8 mouse cellular contexts compared by ENCODE assay signal in genomic region chr13:94358401-94359265, GRCm38 (mm10). TPM values are rescaled to one million over a fixed set of nuclear protein-coding genes. Genes with fewer than 3 reads are reported as not detected.
A peak's percentile ranks its signal among the peaks of the same experiment; 100 is the strongest.
DNase-seq lines count a peak whose midpoint lies in the region; ATAC-seq lines count a peak whose summit lies in the region.

Ap3b1 (plus strand) TSS chr13:94358960.

- H3K9ac ChIP-seq in hindbrain, embryonic 11.5 days (ENCODE audit: low read depth, low read length), result peak within 1 kb of the TSS; percentile 81

- H3K9me3 ChIP-seq in hindbrain, embryonic 11.5 days (ENCODE audit: control insufficient read depth, low read length), result no peaks in the 10 kb centered on the region

- H3K27ac ChIP-seq in hindbrain, embryonic 11.5 days (ENCODE audit: low read depth, low read length), result peak within 1 kb of the TSS; percentile 62

- no peaks in the 10 kb centered on the region for H3K4me1 ChIP-seq in hindbrain, embryonic 11.5 days (replicated peaks; ENCODE audit: control insufficient read depth, insufficient read depth, low read length)

- peak within 1 kb of the TSS; percentile 83 for H3K4me2 ChIP-seq in hindbrain, embryonic 11.5 days (replicated peaks; ENCODE audit: low read depth, low read length)

- H3K4me3 ChIP-seq in hindbrain, embryonic 11.5 days (ENCODE audit: low read depth, low read length), result peak within 1 kb of the TSS; percentile 87

- WGBS in hindbrain, embryonic 11.5 days, result under 1% methylated on average over 75 of the region's 79 CpGs

- peak; percentile 91 for DNase-seq in NIH3T3 (ENCODE audit: low read depth)
- peak; percentile 85 for DNase-seq in cerebellum, adult 9-11 months
- DNase-seq in frontal cortex, adult 2 months (ENCODE audit: extremely low spot score in 1 of 2, low spot score in 1 of 2), result peak; percentile 66 to 89
- peak; percentile 94 for DNase-seq in hindbrain, embryonic 11.5 days (ENCODE audit: low spot score)
- peak; percentile 84 to 90 for DNase-seq in layer of hippocampus, postnatal 25 days (ENCODE audit: extremely low spot score in 1 of 2, low spot score in 1 of 2)
- DNase-seq in lung, postnatal 25 days (ENCODE audit: low spot score), result peak; percentile 90
- DNase-seq in retina, embryonic 14.5 days (ENCODE audit: low spot score), result peak; percentile 93
- peak; percentile 95 for DNase-seq in thymus, postnatal 4 days

- no peaks in the 10 kb centered on the region for H3K36me3 ChIP-seq in hindbrain, embryonic 11.5 days (ENCODE audit: control insufficient read depth, insufficient read depth, low read length)

- ATAC-seq in hindbrain, embryonic 11.5 days (ENCODE audit: low FRiP score), result peak; percentile 96

- no peaks in the 10 kb centered on the region for H3K27me3 ChIP-seq in hindbrain, embryonic 11.5 days (ENCODE audit: control insufficient read depth, insufficient read depth, low read length)

RNA-seq across cellular contexts. Expression of gene Ap3b1, which starts in this region (rescaled TPM):
- polyA plus RNA-seq in frontal cortex, adult 2 months (2012; rRNA removed), result 44.7 and 46.6 TPM in 2 replicates
- polyA plus RNA-seq in hindbrain, embryonic 11.5 days (2014; fragmentation: Nextera tagmentation; extraction: Ambion mirVana), result 38.9 and 40.9 TPM in 2 replicates
- 10 to 100 TPM; 51.4 to 57.4 TPM for total RNA-seq in layer of hippocampus, postnatal 25 days (2021)

Comparison
In these comparisons a context has a peak if more than half of its experiments do, and no peak if none do; other contexts are left out.
1. Peak in every context shown above with its lines: DNase-seq, ATAC-seq, H3K4me3 ChIP-seq and H3K27ac ChIP-seq.